Mouse (Mus musculus) heart, adult 2 months (tissue): Measurements from ENCODE around the gene Zfand3.

ENCODE experiments used
- CTCF ChIP-seq: fragments of 200-600 bp; IDR thresholded peaks from 2 replicates; pipeline ENCODE4 v1.8.1; 2022; ENCODE audit warnings: antibody characterized with exemption, mild to moderate bottlenecking, moderate library complexity
- POLR2A ChIP-seq: fragments of 200-500 bp; IDR thresholded peaks from 2 replicates; pipeline ENCODE4 v1.6.1; 2011; ENCODE audit warnings: mild to moderate bottlenecking, low read depth, low read length, control low read depth; ENCODE audit not compliant: insufficient read depth

DNA sequence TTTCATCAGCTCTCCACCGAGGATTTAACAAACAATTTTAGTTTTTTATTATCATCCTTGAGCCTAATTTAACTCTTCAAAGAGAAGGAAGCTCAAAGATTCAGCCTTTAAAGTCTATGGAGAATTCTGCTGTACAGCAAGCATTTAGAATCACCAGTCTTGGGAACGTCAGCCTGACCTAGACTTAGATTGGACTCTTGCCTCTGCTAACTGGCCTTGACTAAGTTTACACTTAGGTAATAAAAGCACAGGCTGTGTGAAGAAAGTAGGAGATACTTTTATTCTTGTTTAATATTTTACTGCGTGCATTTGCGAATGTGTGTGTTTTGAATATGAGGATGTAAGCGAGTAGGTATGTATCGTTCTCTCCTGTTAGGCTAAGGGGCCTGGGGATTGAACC is 131.4 kb downstream of the Zfand3 start:
- no peak for TF ChIP-seq POLR2A
- TF ChIP-seq CTCF: no peak
